Mouse (Mus musculus) ovary, adult 10 weeks (tissue): ENCODE results near the gene Ahctf1. TPM values are rescaled to one million over a fixed set of nuclear protein-coding genes. Genes with fewer than 3 reads are reported as not detected.

Source experiments
- polyA plus RNA-seq: library from polyadenylated mRNA; stranded (reverse); fragments of 350-450 nt; fragmentation: Illumina TruSeq; extraction: RNeasy Lipid Tissue Mini Kit (QIAGEN cat#74804); gene quantifications from one replicate; pipeline ENCODE4 v1.2.3, GENCODE M21; 2014

Ahctf1 gene
- 85.1 TPM for polyA plus RNA-seq

DNA sequence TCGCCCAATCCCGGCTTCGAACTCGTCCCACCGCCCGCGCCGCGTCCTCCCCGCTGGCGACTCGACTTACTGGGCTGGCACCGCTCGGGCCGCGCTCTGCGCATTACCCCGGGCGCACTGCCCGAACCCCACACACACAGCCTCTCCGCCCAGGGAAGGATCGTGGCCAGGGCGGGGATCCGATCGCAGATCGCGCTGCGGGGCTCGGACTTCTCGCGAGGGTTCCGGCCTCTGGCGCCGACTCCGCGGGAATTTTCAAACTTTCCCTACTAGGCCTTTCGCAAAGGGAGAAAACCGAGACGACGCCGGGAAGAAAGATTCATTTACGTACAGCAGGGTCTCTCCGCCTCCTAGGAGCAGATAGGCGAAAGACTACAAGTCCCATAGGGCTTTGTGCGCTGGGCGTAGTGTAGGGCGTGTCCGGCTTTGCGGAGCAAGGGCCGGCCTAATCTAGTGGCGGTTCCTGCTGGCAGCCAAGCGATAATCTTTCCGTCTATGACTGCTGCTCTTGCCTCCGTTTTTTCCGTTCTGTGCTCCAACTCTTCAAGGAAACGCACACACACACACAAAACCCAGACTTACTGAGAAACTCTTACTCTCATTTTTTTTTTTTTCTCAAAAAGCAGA lies at the start of gene Ahctf1:
Ahctf1 (minus strand) TSS at position 168 of the 627 bp plus-strand sequence.

DNA sequence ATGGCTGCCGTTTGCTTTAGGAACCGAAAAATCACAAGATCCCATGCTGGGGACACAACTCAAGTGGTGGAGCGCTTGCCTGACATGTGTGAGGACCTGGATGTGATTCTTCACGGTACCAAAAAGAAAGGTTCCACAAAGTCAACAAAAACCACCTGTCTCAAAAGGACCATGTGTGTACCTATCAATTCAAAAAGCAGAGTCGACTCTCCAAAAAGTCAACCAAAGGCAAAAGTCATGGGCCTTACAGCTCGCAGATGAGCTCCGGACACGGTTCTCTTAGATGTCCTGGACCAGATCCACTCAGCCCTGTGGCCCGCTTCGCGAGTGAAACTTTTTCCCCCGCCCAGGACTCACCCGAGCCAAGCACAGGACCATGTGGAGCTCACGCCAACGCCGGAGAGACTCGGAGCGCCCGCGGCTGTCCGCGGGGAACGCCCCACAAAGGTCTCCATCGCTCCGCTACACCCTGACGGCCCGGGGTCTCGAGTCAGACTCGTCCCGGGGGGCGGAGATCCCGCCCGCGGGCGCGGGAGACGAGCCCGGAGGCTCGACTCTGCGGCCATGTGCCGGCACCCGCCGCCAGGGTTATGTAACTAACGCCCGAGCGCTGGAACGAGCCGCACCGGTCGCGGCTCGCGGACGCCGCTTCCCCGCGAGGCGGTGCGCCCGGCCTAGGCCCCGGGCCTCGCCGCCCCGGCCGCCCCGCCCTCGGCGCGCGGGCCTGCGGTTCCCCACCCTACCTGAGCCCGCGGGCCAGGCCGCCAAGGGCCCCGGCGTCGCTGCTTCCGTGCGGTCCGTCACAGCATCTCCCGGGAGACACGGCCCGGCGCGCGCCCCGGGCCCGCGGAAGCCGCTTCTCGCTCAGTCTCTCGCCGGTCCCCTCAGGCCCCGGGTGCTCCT lies 619 bp downstream of the Ahctf1 start, which contains the start of gene Gm10518:
Gm10518 (plus strand) TSS at position 767 of the 903 bp plus-strand sequence.

DNA sequence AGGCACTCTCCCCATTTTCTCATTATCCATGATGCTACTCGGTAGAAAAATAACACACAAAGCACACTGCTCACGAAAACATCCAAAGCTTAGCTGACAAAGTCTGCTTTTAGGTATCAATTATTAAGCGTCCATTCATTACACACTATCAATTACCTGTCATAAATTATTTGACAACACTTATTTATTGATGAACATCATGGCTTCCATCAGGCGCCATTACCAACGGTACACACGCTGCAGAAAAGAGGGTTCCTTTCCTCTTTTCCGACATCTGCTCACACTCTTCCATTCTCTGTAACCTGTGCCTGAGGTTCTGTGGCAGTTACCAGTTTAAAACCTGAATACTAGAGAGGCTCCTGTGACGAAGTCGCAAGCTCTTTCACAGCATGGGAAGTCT lies 58.3 kb downstream of the Ahctf1 start, which contains the start of gene Kif28:
Kif28 (minus strand) TSS at position 101 of the 400 bp plus-strand sequence.

Other genes with a start within 250 kb of the Ahctf1 start
- 135 TPM for gene Sccpdh, start 135.5 kb downstream of the Ahctf1 start, polyA plus RNA-seq
- not detected for gene Kif28, start 58.4 kb downstream of the Ahctf1 start, polyA plus RNA-seq
- gene Gm10518, start 304 bp downstream of the Ahctf1 start, polyA plus RNA-seq: not detected
- 131 TPM for gene Cdc42bpa, start 156.8 kb upstream of the Ahctf1 start, polyA plus RNA-seq